Mouse (Mus musculus): Measurements from ENCODE around the gene Soga1.

The Soga1 gene

GRCm38 (mm10) chr2:157078793-157079700 is at the start of gene Soga1:
Soga1 (minus strand) TSS chr2:157079254.
- peak; percentile 69 for DNase-seq (ENCODE audit: low read depth, low spot score)

- DNase-seq (ENCODE audit: low read depth, low spot score): no peak
Observed at GRCm38 (mm10) chr2:157128072-157128471, 49.0 kb upstream of the Soga1 start.

GRCm38 (mm10) chr2:157127370-157127769 is 48.3 kb upstream of the Soga1 start:
- DNase-seq (ENCODE audit: low read depth, low spot score): no peak

- DNase-seq (ENCODE audit: low read depth, low spot score): no peak
Observed at GRCm38 (mm10) chr2:157125246-157125645, 46.2 kb upstream of the Soga1 start.

GRCm38 (mm10) chr2:157121766-157122165 is 42.7 kb upstream of the Soga1 start:
- no peak for DNase-seq (ENCODE audit: low read depth, low spot score)

GRCm38 (mm10) chr2:157119075-157119474 is 40.0 kb upstream of the Soga1 start:
- DNase-seq (ENCODE audit: low read depth, low spot score): no peak

- DNase-seq (ENCODE audit: low read depth, low spot score): no peak
Observed at GRCm38 (mm10) chr2:157118556-157118955, 39.5 kb upstream of the Soga1 start.

GRCm38 (mm10) chr2:157116964-157117363 is 37.9 kb upstream of the Soga1 start:
- peak; percentile 58 for DNase-seq (ENCODE audit: low read depth, low spot score)

GRCm38 (mm10) chr2:157108236-157108635 is 29.2 kb upstream of the Soga1 start:
- DNase-seq (ENCODE audit: low read depth, low spot score): no peak

GRCm38 (mm10) chr2:157104454-157104853 is 25.4 kb upstream of the Soga1 start:
- no peak for DNase-seq (ENCODE audit: low read depth, low spot score)

- peak; percentile 33 for DNase-seq (ENCODE audit: low read depth, low spot score)
Observed at GRCm38 (mm10) chr2:157102256-157102655, 23.2 kb upstream of the Soga1 start.

GRCm38 (mm10) chr2:157101650-157102049 is 22.6 kb upstream of the Soga1 start:
- no peak for DNase-seq (ENCODE audit: low read depth, low spot score)

GRCm38 (mm10) chr2:157100319-157100605 is 21.2 kb upstream of the Soga1 start:
- DNase-seq (ENCODE audit: low read depth, low spot score): peak; percentile 60

GRCm38 (mm10) chr2:157099532-157100318 is 20.7 kb upstream of the Soga1 start:
- no peak for DNase-seq (ENCODE audit: low read depth, low spot score)

GRCm38 (mm10) chr2:157095005-157095755 is 16.1 kb upstream of the Soga1 start:
- DNase-seq (ENCODE audit: low read depth, low spot score): peak; percentile 46

GRCm38 (mm10) chr2:157092024-157092423 is 13.0 kb upstream of the Soga1 start:
- DNase-seq (ENCODE audit: low read depth, low spot score): no peak

- no peak for DNase-seq (ENCODE audit: low read depth, low spot score)
Observed at GRCm38 (mm10) chr2:157087536-157088317, 8.7 kb upstream of the Soga1 start.

- DNase-seq (ENCODE audit: low read depth, low spot score): no peak
Observed at GRCm38 (mm10) chr2:157086796-157087195, 7.7 kb upstream of the Soga1 start, which contains the start of gene Tldc2. Tldc2 (plus strand) TSS chr2:157087055.

GRCm38 (mm10) chr2:157084831-157085585 is 6.0 kb upstream of the Soga1 start:
- DNase-seq (ENCODE audit: low read depth, low spot score): no peak

- no peak for DNase-seq (ENCODE audit: low read depth, low spot score)
Observed at GRCm38 (mm10) chr2:157081960-157082359, 2.9 kb upstream of the Soga1 start.

Measured in ES-CJ7 (cell line).